Mouse (Mus musculus): ENCODE data around the gene Gm47841. TPM values are rescaled to one million over a fixed set of nuclear protein-coding genes. Genes with fewer than 3 reads are reported as not detected.

Gm47841 gene
- polyA plus RNA-seq (2015; fragmentation: Nextera tagmentation; extraction: Ambion mirVana) = not detected in 2 replicates

DNA sequence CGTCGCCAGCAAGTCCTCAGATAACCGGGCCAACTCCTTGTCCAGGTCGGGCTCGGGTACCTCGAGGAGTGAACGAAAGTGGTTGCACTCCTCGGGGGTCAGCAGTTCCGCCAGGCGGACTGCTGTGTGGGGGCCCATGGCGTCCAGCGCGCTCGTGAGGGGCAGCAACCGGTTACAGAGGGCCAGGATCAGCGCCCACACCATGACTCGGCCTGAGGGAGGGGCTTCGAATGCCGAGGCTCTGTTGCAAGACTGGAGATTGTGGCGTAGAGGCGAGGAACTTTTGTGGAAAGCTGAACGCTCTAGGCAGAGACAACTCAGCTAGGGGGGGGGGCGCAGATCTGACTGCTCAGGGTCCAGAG is at the start of gene Gm47841:
Gene Gm47841, minus strand, starts transcription at position 204 of the 362 bp plus-strand sequence.
- peaks cover 96% of the 10 kb centered on the region for H3K27me3 ChIP-seq
- WGBS (ENCODE audit: insufficient replicate concordance) = 3% methylated on average over 22 of the region's 23 CpGs
- no peak within 1 kb of the TSS for H3K27ac ChIP-seq (replicated peaks)
- no peak within 1 kb of the TSS for H3K9ac ChIP-seq
- ATAC-seq (ENCODE audit: insufficient read depth) = no peak
- H3K36me3 ChIP-seq (replicated peaks) = no peaks in the 10 kb centered on the region
- peaks cover 12% of the 10 kb centered on the region for H3K4me1 ChIP-seq (replicated peaks)
- H3K4me2 ChIP-seq = peak within 1 kb of the TSS; percentile 60
- peak within 1 kb of the TSS; percentile 37 for H3K4me3 ChIP-seq (replicated peaks)
- no peaks in the 10 kb centered on the region for H3K9me3 ChIP-seq (replicated peaks)

DNA sequence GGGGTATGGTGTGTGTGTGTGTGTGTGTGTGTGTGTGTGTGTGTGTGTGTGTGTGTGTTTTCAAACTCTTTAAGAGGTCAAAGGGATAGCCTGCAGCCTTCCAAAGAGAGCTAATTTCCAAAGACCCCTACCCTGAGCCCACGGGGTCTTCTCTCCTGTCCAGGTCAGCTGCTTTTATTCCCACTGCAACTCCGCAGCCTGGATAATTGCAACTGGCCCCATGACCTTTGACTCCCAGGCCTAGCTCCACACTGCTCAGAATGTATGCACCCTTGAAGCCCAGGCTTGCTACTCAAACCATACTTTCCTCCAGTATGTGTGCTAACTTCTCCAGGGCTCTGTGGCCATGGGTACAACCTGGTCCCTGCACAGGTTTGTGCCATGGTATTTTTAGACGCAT is 48.2 kb upstream of the Gm47841 start:
- Histone ChIP-seq H3K4me2 (no peak overlapping the region), H3K9ac (no peak overlapping the region), H3K9me3 (replicated peaks) (no peaks in the 10 kb centered on the region), H3K27ac (replicated peaks) (no peak overlapping the region), H3K4me3 (replicated peaks) (no peak overlapping the region), H3K36me3 (replicated peaks) (no peaks in the 10 kb centered on the region), H3K27me3 (peaks cover 24% of the 10 kb centered on the region), H3K4me1 (replicated peaks) (peaks cover 19% of the 10 kb centered on the region; the same call in 1 of the 2 replicates)
- no peak for ATAC-seq (ENCODE audit: insufficient read depth)
- WGBS (ENCODE audit: insufficient replicate concordance) = 45% methylated on average over 3 of the region's 3 CpGs

DNA sequence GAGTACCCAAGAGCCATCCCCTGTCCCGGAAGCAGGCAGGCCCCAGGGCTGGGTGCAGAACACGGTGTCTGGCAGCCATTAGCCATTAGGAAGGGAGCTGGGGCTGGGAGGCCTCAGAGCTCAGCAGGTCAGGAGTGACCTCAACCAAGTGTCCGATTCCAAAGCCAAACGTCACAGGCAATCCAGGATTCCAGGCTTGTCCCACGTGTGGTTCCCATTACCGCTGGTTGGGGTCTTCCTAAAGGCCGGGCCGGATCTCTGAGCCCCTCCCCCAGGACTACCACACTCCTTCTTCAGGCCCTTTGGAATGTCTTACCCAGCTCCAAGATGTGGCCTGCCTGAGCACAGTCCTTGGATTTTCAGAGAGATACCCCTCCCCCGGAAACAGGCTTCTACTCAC is 47.8 kb upstream of the Gm47841 start:
- Histone ChIP-seq H3K9me3 (replicated peaks) (no peaks in the 10 kb centered on the region), H3K27me3 (peaks cover 24% of the 10 kb centered on the region), H3K4me1 (replicated peaks) (peaks cover 19% of the 10 kb centered on the region; the same call in 1 of the 2 replicates), H3K4me3 (replicated peaks) (no peak overlapping the region), H3K36me3 (replicated peaks) (no peaks in the 10 kb centered on the region), H3K4me2 (no peak overlapping the region), H3K9ac (no peak overlapping the region), H3K27ac (replicated peaks) (no peak overlapping the region)
- WGBS (ENCODE audit: insufficient replicate concordance) = 64% methylated on average over 9 of the region's 9 CpGs
- no peak for ATAC-seq (ENCODE audit: insufficient read depth)

DNA sequence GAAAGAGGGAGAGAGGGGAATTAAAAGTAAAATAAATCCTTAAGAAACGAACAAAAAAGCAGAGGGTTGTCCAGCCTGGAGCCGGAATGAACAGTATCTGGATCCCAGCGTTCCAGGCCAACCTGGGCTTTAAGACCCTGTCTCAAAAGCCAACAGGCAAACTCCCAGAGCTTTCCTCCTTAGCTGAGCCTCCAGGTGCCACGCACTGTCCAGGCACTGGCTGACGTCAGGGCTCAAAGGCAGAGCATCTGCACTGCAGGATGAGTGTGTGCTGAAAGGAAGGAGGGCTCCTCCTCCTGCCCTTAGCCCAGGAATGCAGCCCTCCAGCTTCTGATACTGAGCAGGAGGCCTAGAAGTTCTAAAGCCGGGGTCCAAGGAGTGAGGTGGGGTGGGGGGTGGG is 46.8 kb upstream of the Gm47841 start:
- no peaks in the 10 kb centered on the region for H3K36me3 ChIP-seq (replicated peaks)
- H3K4me1 ChIP-seq (replicated peaks) = peaks cover 19% of the 10 kb centered on the region; the same call in 1 of the 2 replicates
- H3K27me3 ChIP-seq = peaks cover 16% of the 10 kb centered on the region
- H3K4me3 ChIP-seq (replicated peaks) = no peak overlapping the region
- no peak overlapping the region for H3K9ac ChIP-seq
- no peaks in the 10 kb centered on the region for H3K9me3 ChIP-seq (replicated peaks)
- no peak overlapping the region for H3K4me2 ChIP-seq
- 66% methylated on average over 6 of the region's 6 CpGs for WGBS (ENCODE audit: insufficient replicate concordance)
- H3K27ac ChIP-seq (replicated peaks) = no peak overlapping the region
- ATAC-seq (ENCODE audit: insufficient read depth) = no peak

DNA sequence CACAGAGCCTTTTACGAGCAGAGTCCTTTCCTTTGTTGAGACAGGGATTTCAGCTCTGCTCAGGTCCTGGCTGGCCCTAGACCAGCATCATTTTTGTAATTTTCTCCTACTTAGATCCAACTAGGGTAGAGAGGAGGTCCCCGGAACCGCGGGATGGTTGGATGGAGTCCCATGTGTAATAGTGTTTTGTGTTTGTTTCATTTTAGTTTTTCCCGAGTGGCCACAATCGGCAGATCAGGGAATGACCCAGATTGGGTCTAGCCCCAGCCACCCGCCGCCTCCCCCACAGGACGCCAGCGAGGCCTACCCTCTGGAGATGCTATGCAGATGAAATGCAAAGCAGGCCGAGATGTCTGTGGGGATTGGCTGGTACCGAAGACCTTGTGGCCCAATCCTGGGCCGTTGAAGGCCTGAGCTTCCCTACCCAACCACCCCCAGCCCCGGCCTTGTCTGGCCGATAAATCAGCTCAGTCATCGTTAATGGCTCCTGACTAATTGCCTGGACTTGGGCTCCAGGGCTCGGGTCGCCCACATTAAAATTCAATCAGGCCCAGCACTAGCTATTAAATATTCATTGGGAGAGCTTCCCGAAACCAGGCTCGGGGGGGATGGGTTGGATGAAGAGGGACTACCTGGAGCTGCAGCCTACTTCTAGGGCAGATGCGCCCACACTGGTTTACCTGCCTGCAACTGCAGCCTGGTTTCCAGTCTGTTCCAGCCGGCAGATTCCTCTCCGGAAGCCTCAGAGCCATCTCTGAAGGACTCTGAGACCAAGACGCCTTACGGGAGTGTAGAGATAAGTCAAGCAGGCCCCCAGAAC is 45.8 kb upstream of the Gm47841 start:
- peaks cover 7% of the 10 kb centered on the region for H3K27me3 ChIP-seq
- H3K9ac ChIP-seq = no peak overlapping the region
- no peaks in the 10 kb centered on the region for H3K9me3 ChIP-seq (replicated peaks)
- H3K4me3 ChIP-seq (replicated peaks) = no peak overlapping the region
- 34% methylated on average over 25 of the region's 25 CpGs for WGBS (ENCODE audit: insufficient replicate concordance)
- H3K4me1 ChIP-seq (replicated peaks) = peaks cover 15% of the 10 kb centered on the region; the same call in 1 of the 2 replicates
- no peak overlapping the region; the same call in 1 of the 2 replicates for H3K4me2 ChIP-seq
- no peaks in the 10 kb centered on the region for H3K36me3 ChIP-seq (replicated peaks)
- H3K27ac ChIP-seq (replicated peaks) = no peak overlapping the region
- peak; percentile 38; the same call in 1 of the 2 replicates for ATAC-seq (ENCODE audit: insufficient read depth)

DNA sequence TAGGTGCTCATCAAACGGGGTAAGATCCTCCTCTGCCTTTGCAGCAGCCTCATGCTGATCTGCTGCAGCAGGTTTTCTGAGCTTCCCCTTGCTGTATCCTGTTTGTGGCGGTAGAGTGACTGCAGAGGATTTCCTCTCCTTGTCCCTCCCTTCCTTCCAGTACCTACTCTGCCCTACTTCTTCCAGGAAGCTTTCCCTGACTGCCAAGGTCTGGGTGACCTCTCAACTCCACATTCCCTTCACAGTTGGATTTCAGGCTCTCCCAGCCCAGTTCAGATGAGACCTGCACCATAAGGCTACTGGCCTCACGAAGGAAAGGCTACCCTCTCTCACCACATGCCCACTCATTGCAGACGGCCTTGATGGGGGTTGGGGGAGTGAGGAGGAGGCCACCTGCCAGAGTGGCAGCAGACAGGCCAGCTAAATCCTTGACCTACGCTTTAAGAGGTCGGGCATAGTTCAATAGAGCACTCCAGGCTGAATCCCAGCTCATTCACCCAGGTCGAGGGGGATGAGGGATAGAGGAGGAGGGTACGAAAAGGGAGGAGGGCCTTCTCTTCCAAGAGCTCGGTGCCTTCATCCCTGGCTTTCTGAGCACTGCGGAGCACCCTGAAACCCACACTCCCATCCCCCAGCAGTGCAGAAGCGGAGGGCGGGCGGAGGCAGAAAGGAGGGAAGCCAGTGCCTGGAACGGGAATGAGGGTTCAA is 45.1 kb upstream of the Gm47841 start:
- no peak overlapping the region for H3K27ac ChIP-seq (replicated peaks)
- H3K4me2 ChIP-seq = no peak overlapping the region; the same call in 1 of the 2 replicates
- H3K9ac ChIP-seq = no peak overlapping the region
- no peak overlapping the region for H3K4me3 ChIP-seq (replicated peaks)
- no peaks in the 10 kb centered on the region for H3K9me3 ChIP-seq (replicated peaks)
- H3K4me1 ChIP-seq (replicated peaks) = peaks cover 11% of the 10 kb centered on the region; the same call in 1 of the 2 replicates
- no peak for ATAC-seq (ENCODE audit: insufficient read depth)
- 32% methylated on average over 14 of the region's 14 CpGs for WGBS (ENCODE audit: insufficient replicate concordance)
- H3K36me3 ChIP-seq (replicated peaks) = no peaks in the 10 kb centered on the region
- no peaks in the 10 kb centered on the region for H3K27me3 ChIP-seq

DNA sequence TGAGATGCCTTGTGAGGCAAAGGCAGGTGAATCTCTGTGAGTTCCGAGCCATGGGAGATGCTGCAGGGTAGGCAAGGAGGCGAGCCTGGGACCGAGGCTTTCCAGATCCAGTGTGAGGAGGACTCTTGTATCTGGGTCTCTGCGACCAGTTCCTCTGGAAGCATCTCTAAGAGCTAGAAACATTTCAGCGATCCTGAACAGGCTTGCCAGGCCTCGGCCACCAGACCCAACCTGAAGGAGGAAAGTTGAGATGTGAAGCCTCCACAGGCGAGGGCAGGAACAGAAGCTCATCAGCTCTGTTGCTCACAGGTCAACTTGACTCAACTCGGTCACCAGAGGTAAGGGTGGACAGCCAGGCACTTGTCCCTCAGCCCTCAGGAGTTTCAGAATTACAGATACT is 44.4 kb upstream of the Gm47841 start:
- Histone ChIP-seq H3K9me3 (replicated peaks) (no peaks in the 10 kb centered on the region), H3K27me3 (no peaks in the 10 kb centered on the region), H3K9ac (no peak overlapping the region), H3K4me1 (replicated peaks) (peaks cover 11% of the 10 kb centered on the region; the same call in 1 of the 2 replicates), H3K36me3 (replicated peaks) (no peaks in the 10 kb centered on the region), H3K4me3 (replicated peaks) (no peak overlapping the region), H3K27ac (replicated peaks) (no peak overlapping the region), H3K4me2 (no peak overlapping the region)
- ATAC-seq (ENCODE audit: insufficient read depth) = no peak
- WGBS (ENCODE audit: insufficient replicate concordance) = 58% methylated on average over 8 of the region's 8 CpGs

DNA sequence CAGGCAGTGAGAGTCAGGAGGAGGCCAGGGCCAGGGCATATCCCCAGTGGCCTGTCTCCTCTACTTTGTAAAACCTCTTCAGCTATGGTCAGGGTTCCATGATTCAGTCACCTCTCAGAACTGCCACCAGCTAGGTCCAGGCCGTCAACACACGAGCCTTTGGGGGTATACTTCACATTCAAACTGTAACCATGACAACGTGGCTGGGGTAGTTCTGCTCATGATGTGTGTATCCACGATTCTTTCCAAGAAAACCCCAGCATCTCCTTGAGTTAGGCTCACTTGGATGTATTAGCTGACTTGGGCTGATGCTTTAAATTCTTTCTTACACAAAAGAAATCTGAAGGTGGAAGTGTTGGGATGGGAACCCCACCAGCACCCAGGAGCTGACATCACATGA is 41.1 kb upstream of the Gm47841 start:
- Histone ChIP-seq H3K27ac (replicated peaks) (no peak overlapping the region), H3K4me3 (replicated peaks) (no peak overlapping the region), H3K4me2 (no peak overlapping the region), H3K4me1 (replicated peaks) (peaks cover 15% of the 10 kb centered on the region; the same call in 1 of the 2 replicates), H3K9me3 (replicated peaks) (no peaks in the 10 kb centered on the region), H3K9ac (no peak overlapping the region), H3K27me3 (no peaks in the 10 kb centered on the region), H3K36me3 (replicated peaks) (no peaks in the 10 kb centered on the region)
- ATAC-seq (ENCODE audit: insufficient read depth) = no peak
- 60% methylated on average over 4 of the region's 4 CpGs for WGBS (ENCODE audit: insufficient replicate concordance)

DNA sequence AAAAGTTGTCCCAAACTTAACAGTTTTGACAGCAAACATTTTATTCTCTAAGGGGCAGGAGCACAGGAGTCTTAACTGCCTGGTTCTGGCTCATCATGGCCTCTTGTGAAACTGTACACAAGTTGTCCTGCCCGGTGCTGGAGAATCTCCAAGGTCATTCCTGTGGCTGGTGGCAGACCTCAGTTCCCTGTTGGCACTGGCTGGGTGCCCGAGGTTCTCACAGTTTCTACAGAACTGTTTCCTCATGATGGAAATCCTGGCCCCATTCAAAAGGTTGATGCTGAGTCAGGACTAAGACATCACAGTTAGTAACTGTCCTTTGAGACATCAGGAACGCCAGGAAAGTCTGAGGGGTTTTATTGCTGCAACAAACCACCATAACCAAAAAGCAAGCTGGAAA is 39.8 kb upstream of the Gm47841 start:
- ATAC-seq (ENCODE audit: insufficient read depth) = no peak
- no peaks in the 10 kb centered on the region for H3K27me3 ChIP-seq
- no peak overlapping the region for H3K9ac ChIP-seq
- 0 out of 2 replicates have a peak, but pooled peaks cover 4% of the 10 kb centered on the region for H3K4me1 ChIP-seq (replicated peaks)
- no peak overlapping the region for H3K4me3 ChIP-seq (replicated peaks)
- WGBS (ENCODE audit: insufficient replicate concordance) = 46% methylated on average over 3 of the region's 3 CpGs
- H3K27ac ChIP-seq (replicated peaks) = no peak overlapping the region
- no peak overlapping the region for H3K4me2 ChIP-seq
- no peaks in the 10 kb centered on the region for H3K9me3 ChIP-seq (replicated peaks)
- H3K36me3 ChIP-seq (replicated peaks) = no peaks in the 10 kb centered on the region

DNA sequence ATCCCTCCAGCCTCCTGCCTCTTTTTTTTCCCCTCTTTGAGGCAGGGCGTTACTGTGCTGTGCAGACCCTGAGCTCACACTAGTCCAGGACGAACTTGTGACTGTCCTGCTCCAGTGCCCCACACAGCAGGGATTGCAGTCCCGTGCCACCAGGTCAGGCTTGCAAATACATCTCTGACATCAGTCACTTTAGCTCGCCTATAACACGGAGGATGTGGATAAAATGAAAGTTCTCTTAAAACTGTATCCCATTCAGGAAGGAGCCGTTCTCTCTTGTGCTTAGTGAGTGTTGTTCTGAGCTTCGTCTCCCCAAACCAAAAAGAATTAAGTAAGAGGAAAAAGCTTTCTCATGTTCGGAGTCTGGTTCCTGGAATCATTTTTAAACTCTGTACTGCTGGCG is 39.3 kb upstream of the Gm47841 start:
- Histone ChIP-seq H3K27ac (replicated peaks) (no peak overlapping the region), H3K4me3 (replicated peaks) (no peak overlapping the region), H3K4me2 (no peak overlapping the region), H3K36me3 (replicated peaks) (no peaks in the 10 kb centered on the region), H3K4me1 (replicated peaks) (peaks cover 5% of the 10 kb centered on the region; the same call in 1 of the 2 replicates), H3K27me3 (no peaks in the 10 kb centered on the region), H3K9ac (no peak overlapping the region), H3K9me3 (replicated peaks) (no peaks in the 10 kb centered on the region)
- no peak for ATAC-seq (ENCODE audit: insufficient read depth)
- WGBS (ENCODE audit: insufficient replicate concordance) = 64% methylated on average over 9 of the region's 9 CpGs

DNA sequence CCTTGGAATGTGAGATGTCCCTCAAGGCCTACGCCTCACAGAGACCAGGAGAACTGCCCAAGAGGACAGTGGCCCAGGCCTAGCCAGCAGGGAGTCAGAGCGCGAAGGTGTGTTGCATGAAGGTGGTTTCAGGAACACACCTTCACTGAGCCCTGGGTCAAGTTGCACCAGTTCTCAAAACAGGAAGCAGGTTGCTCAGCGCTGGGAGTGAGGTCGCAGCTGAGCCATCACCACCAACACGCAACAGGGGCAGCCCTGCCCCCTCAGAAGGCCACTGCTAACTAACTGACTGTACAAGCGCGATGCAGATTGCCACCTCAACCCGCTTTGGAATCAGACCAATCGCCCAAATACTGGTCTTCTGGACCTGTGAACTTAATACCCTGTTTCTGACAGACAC is 37.3 kb upstream of the Gm47841 start:
- H3K27ac ChIP-seq (replicated peaks) = no peak overlapping the region
- no peak overlapping the region for H3K9ac ChIP-seq
- WGBS (ENCODE audit: insufficient replicate concordance) = 42% methylated on average over 10 of the region's 10 CpGs
- H3K36me3 ChIP-seq (replicated peaks) = no peaks in the 10 kb centered on the region
- H3K4me2 ChIP-seq = no peak overlapping the region
- H3K9me3 ChIP-seq (replicated peaks) = no peaks in the 10 kb centered on the region
- H3K27me3 ChIP-seq = peaks cover 17% of the 10 kb centered on the region
- peaks cover 8% of the 10 kb centered on the region; the same call in 1 of the 2 replicates for H3K4me1 ChIP-seq (replicated peaks)
- no peak overlapping the region for H3K4me3 ChIP-seq (replicated peaks)
- no peak for ATAC-seq (ENCODE audit: insufficient read depth)
